Mouse (Mus musculus) limb, embryonic 11.5 days (tissue): Measurements from ENCODE around the gene Fcrla. TPM values are rescaled to one million over a fixed set of nuclear protein-coding genes. Genes with fewer than 3 reads are reported as not detected.

Experiments used
- ATAC-seq: fragments of 200-750 bp; cut with Nextera tagmentation; 2 replicates; pipeline ENCODE4 v1.8.0; 2017; ENCODE audit warnings: low read depth; ENCODE audit not compliant: insufficient number of reproducible peaks, low FRiP score, low TSS enrichment
- DNase-seq: peaks from one replicate; pipeline ENCODE4 v3.0.0-alpha.2; 2015; ENCODE audit warnings: low spot score
- H3K27ac ChIP-seq: fragments of 300-500 bp; sonication (generic); replicated peaks from 2 replicates; pipeline ENCODE4 v1.5.1; 2014; ENCODE audit warnings: low read depth, mild to moderate bottlenecking, low read length
- H3K27me3 ChIP-seq: fragments of 300-500 bp; sonication (generic); 2 replicates; pipeline ENCODE4 v1.6.1; 2014; ENCODE audit warnings: mild to moderate bottlenecking, low read length, mixed read lengths; ENCODE audit not compliant: control insufficient read depth, insufficient read depth
- H3K36me3 ChIP-seq: fragments of 300-500 bp; sonication (generic); 2 replicates; pipeline ENCODE4 v1.6.1; 2014; ENCODE audit warnings: mild to moderate bottlenecking, low read length, moderate library complexity, mixed read lengths; ENCODE audit not compliant: control insufficient read depth, insufficient read depth
- H3K4me1 ChIP-seq: fragments of 300-500 bp; sonication (generic); 2 replicates; pipeline ENCODE4 v1.6.1; 2014; ENCODE audit warnings: low read length, mixed read lengths; ENCODE audit not compliant: control insufficient read depth, insufficient read depth
- H3K4me2 ChIP-seq: fragments of 300-500 bp; sonication (generic); 2 replicates; pipeline ENCODE4 v1.6.1; 2014; ENCODE audit warnings: low read depth, mild to moderate bottlenecking, moderate library complexity; ENCODE audit not compliant: severe bottlenecking
- H3K4me3 ChIP-seq: fragments of 300-500 bp; sonication (generic); 2 replicates; pipeline ENCODE4 v1.5.1; 2014; ENCODE audit warnings: low read depth, low read length
- H3K9ac ChIP-seq: fragments of 300-500 bp; sonication (generic); 2 replicates; pipeline ENCODE4 v1.6.1; 2014; ENCODE audit warnings: mild to moderate bottlenecking, low read length
- H3K9me3 ChIP-seq: fragments of 300-500 bp; sonication (generic); 2 replicates; pipeline ENCODE4 v1.6.1; 2016; ENCODE audit warnings: low read length; ENCODE audit not compliant: control insufficient read depth
- WGBS: fragments of 180-500 bp; shearing (Covaris S2); extraction: QIAGEN DNeasy Blood & Tissue Kit; methylation state at CpG from one replicate; pipeline ENCODE4 v1.1.7; 2014; 5-methylcytosine and 5-hydroxymethylcytosine counted together
- polyA plus RNA-seq: library from polyadenylated mRNA; unstranded; fragments of >200 nt; fragmentation: Nextera tagmentation; extraction: Ambion mirVana; gene quantifications from 2 replicates; pipeline ENCODE4 v1.2.1, GENCODE M21; 2014

Fcrla gene
- polyA plus RNA-seq, 1 experiment from 2014 or later, result not detected

GRCm38 (mm10) chr1:170871961-170872360, 55.4 kb downstream of the Fcrla start:
- no peak overlapping the region for H3K4me3 ChIP-seq
- WGBS, result 92% methylated on average over 2 of the region's 2 CpGs
- DNase-seq, result no peak
- H3K9ac ChIP-seq, result no peak overlapping the region
- no peak for ATAC-seq
- no peak overlapping the region for H3K27ac ChIP-seq
- H3K9me3 ChIP-seq, result no peaks in the 10 kb centered on the region
- H3K4me2 ChIP-seq, result no peak overlapping the region
- peaks cover 4% of the 10 kb centered on the region; the same call in 1 of the 2 replicates for H3K36me3 ChIP-seq
- no peaks in the 10 kb centered on the region for H3K27me3 ChIP-seq
- H3K4me1 ChIP-seq, result peaks cover under 1% of the 10 kb centered on the region; the same call in 1 of the 2 replicates

- DNase-seq (no peak), ATAC-seq (no peak)
- Histone ChIP-seq H3K4me2 (no peak overlapping the region), H3K4me1 (peaks cover 4% of the 10 kb centered on the region; the same call in 1 of the 2 replicates), H3K4me3 (no peak overlapping the region), H3K9me3 (no peaks in the 10 kb centered on the region), H3K27ac (no peak overlapping the region), H3K9ac (no peak overlapping the region), H3K27me3 (no peaks in the 10 kb centered on the region), H3K36me3 (peaks cover 4% of the 10 kb centered on the region; the same call in 1 of the 2 replicates)
- 88% methylated on average over 6 of the region's 6 CpGs for WGBS
Observed at GRCm38 (mm10) chr1:170871402-170871801, 56.0 kb downstream of the Fcrla start.

GRCm38 (mm10) chr1:170868905-170869283, 58.5 kb downstream of the Fcrla start:
- Histone ChIP-seq H3K36me3 (peaks cover 2% of the 10 kb centered on the region; the same call in 1 of the 2 replicates), H3K9me3 (no peaks in the 10 kb centered on the region), H3K27ac (no peak overlapping the region), H3K4me3 (peak overlapping the region; percentile 77), H3K9ac (peak overlapping the region; percentile 55; the same call in 1 of the 2 replicates), H3K4me2 (peak overlapping the region; percentile 73), H3K27me3 (no peaks in the 10 kb centered on the region), H3K4me1 (peaks cover 4% of the 10 kb centered on the region; the same call in 1 of the 2 replicates)
- ATAC-seq, result peak; percentile 32; the same call in 1 of the 2 replicates
- WGBS, result 20% methylated on average over 14 of the region's 14 CpGs
- DNase-seq, result no peak

GRCm38 (mm10) chr1:170868107-170868904, 59.1 kb downstream of the Fcrla start:
- DNase-seq, result peak; percentile 83
- no peaks in the 10 kb centered on the region for H3K27me3 ChIP-seq
- under 1% methylated on average over 33 of the region's 33 CpGs for WGBS
- peak overlapping the region; percentile 55; the same call in 1 of the 2 replicates for H3K9ac ChIP-seq
- H3K4me3 ChIP-seq, result peak overlapping the region; percentile 77
- H3K9me3 ChIP-seq, result no peaks in the 10 kb centered on the region
- H3K4me1 ChIP-seq, result peaks cover 4% of the 10 kb centered on the region; the same call in 1 of the 2 replicates
- no peak overlapping the region for H3K27ac ChIP-seq
- H3K36me3 ChIP-seq, result peaks cover 2% of the 10 kb centered on the region; the same call in 1 of the 2 replicates
- peak overlapping the region; percentile 73 for H3K4me2 ChIP-seq
- ATAC-seq, result peak; percentile 82

GRCm38 (mm10) chr1:170867691-170868105, 59.7 kb downstream of the Fcrla start, which contains the start of gene Atf6:
Gene Atf6 (minus strand): TSS chr1:170867771.
- ATAC-seq (peak; percentile 54; the same call in 1 of the 2 replicates), DNase-seq (peak; percentile 98)
- Histone ChIP-seq H3K27me3 (no peaks in the 10 kb centered on the region), H3K4me3 (peak within 1 kb of the TSS; percentile 77), H3K4me2 (peak within 1 kb of the TSS; percentile 73), H3K9ac (peak within 1 kb of the TSS; percentile 72), H3K4me1 (peaks cover 4% of the 10 kb centered on the region; the same call in 1 of the 2 replicates), H3K9me3 (no peaks in the 10 kb centered on the region), H3K27ac (no peak within 1 kb of the TSS), H3K36me3 (peaks cover 2% of the 10 kb centered on the region; the same call in 1 of the 2 replicates)
- under 1% methylated on average over 25 of the region's 25 CpGs for WGBS

Other genes starting within 250 kb of the Fcrla start
- gene Atf6, start 59.8 kb downstream of the Fcrla start, polyA plus RNA-seq, result 7.6 and 8.1 TPM in 2 replicates
- gene Gm26620, start 42.5 kb downstream of the Fcrla start, polyA plus RNA-seq, result 0.72 TPM in 1 of 2 replicates, not detected in the other
- 40.8 and 44.9 TPM in 2 replicates for gene Dusp12, start 42.0 kb downstream of the Fcrla start, polyA plus RNA-seq
- gene Fcrlb, start 14.6 kb downstream of the Fcrla start, polyA plus RNA-seq, result not detected in 2 replicates
- gene Fcgr2b, start 49.0 kb upstream of the Fcrla start, polyA plus RNA-seq, result 0.15 TPM in 1 of 2 replicates, not detected in the other
- gene Fcgr4, start 91.3 kb upstream of the Fcrla start, polyA plus RNA-seq, result 0.26 and 0.27 TPM in 2 replicates
- gene Fcgr3, start 137.4 kb upstream of the Fcrla start, polyA plus RNA-seq, result 4.0 and 4.7 TPM in 2 replicates
- gene Cfap126, start 186.3 kb upstream of the Fcrla start, polyA plus RNA-seq, result 0.96 and 1.7 TPM in 2 replicates
- 267 and 288 TPM in 2 replicates for gene Sdhc, start 223.0 kb upstream of the Fcrla start, polyA plus RNA-seq
- 0.61 and 0.68 TPM in 2 replicates for gene Mpz, start 223.1 kb upstream of the Fcrla start, polyA plus RNA-seq